Comparison of ENCODE assay signal across 8 mouse cellular contexts in the genomic region with DNA sequence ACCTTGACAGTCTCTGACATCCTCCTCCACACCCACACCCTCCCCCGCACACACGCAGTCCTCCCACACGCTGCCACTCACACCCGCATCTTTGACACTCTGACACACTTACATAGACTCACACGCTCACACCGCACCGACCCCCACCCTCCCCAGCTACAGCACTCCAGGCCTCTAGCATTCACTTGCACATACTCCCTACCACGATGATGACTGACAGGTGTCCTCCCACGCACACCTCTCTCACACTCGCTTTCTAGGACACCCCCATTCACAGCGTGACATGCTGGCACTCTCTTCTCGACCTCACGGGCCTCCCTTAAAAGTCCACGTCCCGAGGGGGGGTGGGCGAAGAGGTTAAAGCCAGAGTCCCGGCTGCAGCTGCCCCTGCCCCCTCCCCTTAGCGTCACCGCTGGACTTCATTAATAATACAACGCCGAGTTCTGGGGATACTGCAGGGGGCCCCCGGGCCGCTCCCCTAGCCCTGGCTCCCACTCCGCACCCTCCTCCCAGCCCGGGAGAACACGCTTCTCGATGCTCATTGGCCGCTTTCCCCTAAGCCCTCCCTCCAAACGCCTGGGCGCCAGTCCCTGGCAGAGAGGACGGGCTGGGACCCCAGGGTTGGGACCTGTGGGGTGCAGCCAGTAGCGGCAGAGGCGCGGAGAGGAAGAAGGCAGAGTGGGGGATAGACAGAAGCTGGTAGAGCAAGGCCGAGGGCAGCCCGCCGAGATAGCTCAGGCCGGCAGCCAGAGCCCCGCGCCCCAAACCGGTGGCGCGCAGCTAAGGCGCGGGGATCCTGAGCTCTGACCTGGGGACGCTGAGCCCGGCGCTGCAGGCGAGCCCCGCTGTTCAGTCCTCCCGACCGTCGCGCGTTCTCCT. TPM values are rescaled to one million over a fixed set of nuclear protein-coding genes. Genes with fewer than 3 reads are reported as not detected.
DNase-seq lines count a peak whose midpoint lies in the region; ATAC-seq and TF ChIP-seq lines count a peak whose summit lies in the region.

Gene Ppp1r1b (plus strand): TSS at position 322 of the 879 bp plus-strand sequence.

- no peak for TF ChIP-seq CTCF in liver, postnatal 0 days (IDR thresholded peaks at IDR 0.05; ENCODE audit: low read depth)

- DNase-seq in retina, postnatal 1 day, result peak; percentile 78
- no peak for DNase-seq in retina, embryonic 14.5 days (ENCODE audit: low spot score)
- DNase-seq in embryonic facial prominence, embryonic 10.5 days (ENCODE audit: low spot score), result peak; percentile 67
- DNase-seq in heart, postnatal 14 days, result peak; percentile 50 to 66
- peak; percentile 67 to 73 for DNase-seq in kidney, postnatal 4 days
- DNase-seq in liver, postnatal 0 days, result no peak
- peak; percentile 88 for DNase-seq in right cerebral cortex, adult 18-20 months
- no peak for DNase-seq in spleen, postnatal 14 days (ENCODE audit: low spot score in 2 of 2)

- no peaks in the 10 kb centered on the region for H3K9me3 ChIP-seq in embryonic facial prominence, embryonic 10.5 days
- no peaks in the 10 kb centered on the region for H3K9me3 ChIP-seq in liver, postnatal 0 days (ENCODE audit: low read length)

- peak within 1 kb of the TSS; percentile 65 for H3K4me2 ChIP-seq in liver, postnatal 0 days (ENCODE audit: low read depth, low read length)

- peaks cover 100% of the 10 kb centered on the region for H3K27me3 ChIP-seq in embryonic facial prominence, embryonic 10.5 days (replicated peaks; ENCODE audit: low read depth, poor library complexity, severe bottlenecking)
- H3K27me3 ChIP-seq in liver, postnatal 0 days (ENCODE audit: insufficient read depth, low read length), result peaks cover 66% of the 10 kb centered on the region

- ATAC-seq in liver, postnatal 0 days, result peak; percentile 13; the same call in 1 of the 2 replicates

- no peak for TF ChIP-seq EP300 in liver, postnatal 0 days (IDR thresholded peaks at IDR 0.05; ENCODE audit: low read depth)

- H3K4me1 ChIP-seq in embryonic facial prominence, embryonic 10.5 days, result peaks cover 27% of the 10 kb centered on the region
- H3K4me1 ChIP-seq in liver, postnatal 0 days (ENCODE audit: insufficient read depth), result peaks cover 7% of the 10 kb centered on the region

- WGBS in embryonic facial prominence, embryonic 10.5 days, result under 1% methylated on average over 55 of the region's 55 CpGs
- WGBS in liver, postnatal 0 days (ENCODE audit: insufficient replicate concordance), result 2% methylated on average over 55 of the region's 55 CpGs

- peak within 1 kb of the TSS; percentile 18; the same call in 1 of the 2 replicates for H3K9ac ChIP-seq in liver, postnatal 0 days (replicated peaks)

- H3K36me3 ChIP-seq in embryonic facial prominence, embryonic 10.5 days (replicated peaks), result no peaks in the 10 kb centered on the region
- H3K36me3 ChIP-seq in liver, postnatal 0 days (replicated peaks; ENCODE audit: insufficient read depth, low read length), result no peaks in the 10 kb centered on the region

- H3K27ac ChIP-seq in embryonic facial prominence, embryonic 10.5 days (replicated peaks), result peak within 1 kb of the TSS; percentile 36; the same call in 1 of the 2 replicates
- H3K27ac ChIP-seq in liver, postnatal 0 days (ENCODE audit: low read depth), result no peak within 1 kb of the TSS

- peak within 1 kb of the TSS; percentile 62 for H3K4me3 ChIP-seq in embryonic facial prominence, embryonic 10.5 days
- peak within 1 kb of the TSS; percentile 38 for H3K4me3 ChIP-seq in liver, postnatal 0 days (ENCODE audit: low read depth, low read length)

- intact Hi-C loops in heart, postnatal 14 days (cut with DNase I), result no loop called here

RNA-seq across cellular contexts. Expression of gene Ppp1r1b, which starts in this region (rescaled TPM):
- polyA plus RNA-seq in embryonic facial prominence, embryonic 10.5 days (2016; fragmentation: Nextera tagmentation; extraction: Ambion mirVana), result 0.26 and 0.30 TPM in 2 replicates
- 1 to 10 TPM; 1.8 to 3.0 TPM for total RNA-seq in heart, postnatal 14 days (2021)
- polyA plus RNA-seq in liver, postnatal 0 days (2015; fragmentation: Nextera tagmentation; extraction: Ambion mirVana), result 5.4 and 6.6 TPM in 2 replicates

Comparison
In these comparisons a context has a peak if more than half of its experiments do, and no peak if none do; other contexts are left out.
1. DNase-seq: peak in retina, postnatal 1 day (single experiment), heart, postnatal 14 days (2 of 2), kidney, postnatal 4 days (2 of 2) and right cerebral cortex, adult 18-20 months (single experiment); none in retina, embryonic 14.5 days (single experiment), liver, postnatal 0 days (single experiment) and spleen, postnatal 14 days (0 of 2).
2. Peak in DNase-seq, H3K4me3 ChIP-seq and H3K27ac ChIP-seq in embryonic facial prominence, embryonic 10.5 days; RNA of the gene not detected or under 1 TPM.